Mouse (Mus musculus) brain, adult 2 months (tissue): ENCODE measurements at regions not wholly inside any gene's neighbourhood (a gene's known extent, or its start where the extent isn't known, plus 50 kb on each side); places are given as distances from the start of the nearest gene placed in this dataset.

ENCODE experiments used
- DNase-seq: peaks from one replicate; pipeline ENCODE4 v3.0.0; 2011; ENCODE audit warnings: low read depth, low spot score

GRCm38 (mm10) chr5:119739386-119739785, 68.9 kb downstream of the Tbx3 start:
- no peak for DNase-seq

GRCm38 (mm10) chr5:119741116-119741515, 70.6 kb downstream of the Tbx3 start:
- peak; percentile 75 for DNase-seq

GRCm38 (mm10) chr5:119743733-119744132, 73.3 kb downstream of the Tbx3 start:
- no peak for DNase-seq

- no peak for DNase-seq
These were observed 76.6 kb downstream of the Tbx3 start for GRCm38 (mm10) chr5:119747038-119747437.

- DNase-seq: no peak
These were observed 78.2 kb downstream of the Tbx3 start for GRCm38 (mm10) chr5:119748667-119749066.

GRCm38 (mm10) chr5:119749153-119749552, 78.7 kb downstream of the Tbx3 start:
- DNase-seq: no peak

- DNase-seq: no peak
These were observed 76.7 kb upstream of the Tbx5 start for GRCm38 (mm10) chr5:119755782-119756181.

- no peak for DNase-seq
These were observed 73.6 kb upstream of the Tbx5 start for GRCm38 (mm10) chr5:119758880-119759279.

- no peak for DNase-seq
These were observed 70.4 kb upstream of the Tbx5 start for GRCm38 (mm10) chr5:119762102-119762501.

GRCm38 (mm10) chr5:119763337-119763736, 69.1 kb upstream of the Tbx5 start:
- DNase-seq: no peak

GRCm38 (mm10) chr5:119766372-119766771, 66.1 kb upstream of the Tbx5 start:
- no peak for DNase-seq

GRCm38 (mm10) chr5:119770951-119771350, 61.5 kb upstream of the Tbx5 start:
- DNase-seq: no peak

GRCm38 (mm10) chr5:119776106-119776887, 56.2 kb upstream of the Tbx5 start:
- DNase-seq: no peak

GRCm38 (mm10) chr5:119777836-119778235, 54.6 kb upstream of the Tbx5 start:
- DNase-seq: peak; percentile 73

- DNase-seq: no peak
These were observed 51.1 kb upstream of the Tbx5 start for GRCm38 (mm10) chr5:119781375-119781774.
